Mouse (Mus musculus): ENCODE measurements around the gene Cd3e.

DNA sequence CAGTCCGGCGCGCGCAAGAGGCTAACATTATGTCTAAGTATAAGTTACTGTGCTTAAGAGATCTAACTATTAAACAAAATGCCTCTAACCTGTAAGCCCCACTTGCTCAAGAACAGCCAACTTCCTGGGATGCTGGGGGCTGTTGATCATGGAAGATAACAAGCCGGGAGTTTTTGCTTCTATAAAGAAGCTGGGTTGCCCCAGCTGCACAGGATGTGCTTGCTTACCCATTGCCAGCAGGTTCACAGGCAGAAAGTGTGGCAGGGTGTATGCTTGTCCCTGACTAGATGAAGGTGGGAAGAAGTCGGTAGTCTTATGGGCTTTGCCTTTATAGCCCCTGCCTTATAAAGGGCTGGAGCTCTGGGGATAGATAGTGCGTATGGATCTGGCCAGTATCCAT is 12.8 kb downstream of the Cd3e start:
- TF ChIP-seq TAL1 (IDR thresholded peaks at IDR 0.05; ENCODE audit: low read length) (no peak), CTCF (IDR thresholded peaks at IDR 0.05 in 2 of 3, conservative IDR thresholded peaks at IDR 0.05 in 1 of 3; ENCODE audit: control insufficient read depth in 1 of 3, insufficient read depth in 1 of 3, low read depth in 2 of 3, low read length in 3 of 3, poor library complexity in 1 of 3, severe bottlenecking in 1 of 3) (no peak), POLR2A (IDR thresholded peaks at IDR 0.05; ENCODE audit: control insufficient read depth in 1 of 2, insufficient read depth in 1 of 2, low read depth in 1 of 2, low read length in 2 of 2, poor library complexity in 1 of 2) (no peak), MAZ (IDR thresholded peaks at IDR 0.05; ENCODE audit: low read depth, low read length) (no peak), RCOR1 (IDR thresholded peaks at IDR 0.05; ENCODE audit: low read depth, low read length) (no peak), ZNF384 (IDR thresholded peaks at IDR 0.05; ENCODE audit: low read depth, low read length) (no peak), RAD21 (IDR thresholded peaks at IDR 0.05; ENCODE audit: low read depth, low read length) (no peak)

Data from MEL (cell line).